Mouse (Mus musculus): ENCODE data around the gene Rnf169.
"Not testable (repeated sequence)": the region's sequence is repeated elsewhere in the genome, so short reads cannot be mapped to it uniquely, and the experiment has no call there.

The Rnf169 gene

DNA sequence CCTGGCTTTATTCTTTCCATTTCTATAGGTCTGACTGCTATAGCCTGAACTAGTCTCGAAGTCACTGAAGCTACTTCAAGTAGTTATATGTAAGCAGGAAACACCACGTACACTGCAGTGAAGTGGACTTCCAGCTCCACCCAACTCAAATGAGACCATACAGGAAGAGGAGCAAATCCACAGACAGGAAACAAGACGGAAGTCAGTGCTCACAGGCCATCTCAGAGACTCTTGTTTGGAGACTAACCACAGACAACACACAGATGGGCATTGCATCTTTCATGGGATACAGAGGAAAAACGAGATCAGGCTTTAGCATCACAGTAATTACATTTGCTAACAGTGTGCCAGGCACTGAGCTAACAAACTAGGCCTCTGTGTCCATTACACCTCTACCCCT lies 33.9 kb downstream of the Rnf169 start:
- DNase-seq (ENCODE audit: low read depth, low spot score) = no peak

DNA sequence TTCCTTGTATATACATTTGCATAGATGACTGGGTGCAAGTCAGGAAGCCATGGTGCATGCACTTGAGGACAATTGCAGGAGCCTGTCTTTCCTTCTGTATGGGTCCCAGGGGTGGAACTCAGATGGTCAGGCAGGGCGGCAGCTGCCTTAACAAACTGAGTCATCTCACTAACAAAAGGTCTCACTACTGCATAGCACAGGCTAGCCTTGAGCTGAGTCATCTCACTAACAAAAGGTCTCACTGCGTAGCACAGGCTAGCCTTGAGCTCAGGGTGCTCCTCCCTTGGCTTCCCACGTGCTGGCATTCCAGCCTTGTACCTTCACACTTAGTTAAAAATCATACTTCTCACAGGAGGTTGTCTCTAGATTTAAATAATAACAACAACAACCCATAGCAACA lies 34.3 kb downstream of the Rnf169 start:
- no peak for DNase-seq (ENCODE audit: low read depth, low spot score)

DNA sequence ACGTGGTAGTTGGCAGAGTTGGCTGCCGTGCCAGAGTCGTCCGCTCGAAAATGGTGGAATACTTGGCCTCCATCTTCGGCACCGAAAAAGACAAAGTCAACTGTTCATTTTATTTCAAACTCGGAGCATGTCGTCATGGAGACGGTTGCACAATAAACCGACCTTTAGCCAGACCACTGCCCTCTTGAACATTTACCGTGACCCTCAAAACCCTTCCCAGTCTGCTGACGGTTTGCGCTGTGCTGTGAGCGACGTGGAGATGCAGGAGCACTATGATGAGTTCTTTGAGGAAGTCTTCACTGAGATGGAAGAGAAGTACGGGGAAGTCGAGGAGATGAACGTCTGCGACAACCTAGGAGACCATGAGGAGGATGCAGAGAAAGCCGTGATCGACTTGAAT lies 35.2 kb downstream of the Rnf169 start:
- not testable (repeated sequence) for DNase-seq (ENCODE audit: low read depth, low spot score)

DNA sequence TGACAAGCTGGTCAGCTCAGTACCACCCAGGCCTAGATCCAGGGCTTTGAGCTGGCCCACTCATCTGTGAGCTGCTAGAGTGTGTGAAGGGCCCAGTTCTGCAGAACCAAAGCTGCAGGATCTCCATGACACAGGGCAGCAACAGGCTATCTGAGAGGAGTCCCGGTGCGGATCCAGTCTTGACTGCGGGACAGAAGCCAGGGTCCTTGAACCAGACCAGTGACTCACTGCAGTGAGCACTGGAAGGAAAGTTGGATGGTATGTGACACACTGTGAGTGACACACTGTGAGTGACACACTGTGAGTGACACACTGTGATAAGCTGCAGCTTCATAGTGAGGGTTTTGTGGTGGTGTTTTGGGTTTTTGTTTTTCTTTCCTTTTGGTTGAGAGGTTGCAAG lies 35.7 kb downstream of the Rnf169 start:
- DNase-seq (ENCODE audit: low read depth, low spot score) = no peak

DNA sequence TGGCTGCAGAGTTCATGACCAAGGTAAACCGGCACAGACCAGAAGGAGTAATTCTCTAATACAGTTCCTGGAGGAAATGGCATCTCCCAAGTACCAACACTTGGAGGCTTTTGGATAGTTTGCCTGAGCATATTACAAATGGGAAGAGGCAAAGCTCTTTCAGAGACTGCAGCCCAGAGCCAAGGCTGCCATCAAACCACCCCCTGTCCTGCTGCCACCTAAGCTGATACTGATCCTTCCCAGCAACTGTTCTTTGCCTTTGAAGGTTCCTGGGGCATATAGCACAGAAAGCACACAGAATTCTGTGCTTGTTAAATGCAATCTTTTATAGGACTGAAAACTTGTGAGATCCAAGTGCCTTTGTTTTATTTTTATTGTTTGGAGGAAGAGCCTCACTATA lies 39.6 kb downstream of the Rnf169 start:
- no peak for DNase-seq (ENCODE audit: low read depth, low spot score)

DNA sequence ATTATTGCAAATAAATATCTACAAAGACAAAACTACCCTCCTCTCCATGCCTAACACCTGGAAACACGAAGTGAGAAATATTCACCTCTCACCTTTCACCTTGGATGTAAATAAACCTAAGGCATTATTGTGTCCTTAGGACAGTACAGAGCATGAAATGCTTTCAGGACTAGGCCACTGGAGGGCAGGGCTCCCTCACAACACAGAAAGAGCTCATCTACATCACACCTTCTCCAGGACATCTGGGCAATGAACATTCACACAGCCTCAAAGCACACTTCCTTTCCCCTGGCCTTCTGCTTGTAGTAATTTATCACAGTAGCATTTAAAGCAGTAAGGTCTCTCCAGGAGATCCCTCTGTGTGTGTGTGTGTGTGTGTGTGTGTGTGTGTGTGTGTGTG lies 44.5 kb downstream of the Rnf169 start:
- DNase-seq (ENCODE audit: low read depth, low spot score) = no peak

DNA sequence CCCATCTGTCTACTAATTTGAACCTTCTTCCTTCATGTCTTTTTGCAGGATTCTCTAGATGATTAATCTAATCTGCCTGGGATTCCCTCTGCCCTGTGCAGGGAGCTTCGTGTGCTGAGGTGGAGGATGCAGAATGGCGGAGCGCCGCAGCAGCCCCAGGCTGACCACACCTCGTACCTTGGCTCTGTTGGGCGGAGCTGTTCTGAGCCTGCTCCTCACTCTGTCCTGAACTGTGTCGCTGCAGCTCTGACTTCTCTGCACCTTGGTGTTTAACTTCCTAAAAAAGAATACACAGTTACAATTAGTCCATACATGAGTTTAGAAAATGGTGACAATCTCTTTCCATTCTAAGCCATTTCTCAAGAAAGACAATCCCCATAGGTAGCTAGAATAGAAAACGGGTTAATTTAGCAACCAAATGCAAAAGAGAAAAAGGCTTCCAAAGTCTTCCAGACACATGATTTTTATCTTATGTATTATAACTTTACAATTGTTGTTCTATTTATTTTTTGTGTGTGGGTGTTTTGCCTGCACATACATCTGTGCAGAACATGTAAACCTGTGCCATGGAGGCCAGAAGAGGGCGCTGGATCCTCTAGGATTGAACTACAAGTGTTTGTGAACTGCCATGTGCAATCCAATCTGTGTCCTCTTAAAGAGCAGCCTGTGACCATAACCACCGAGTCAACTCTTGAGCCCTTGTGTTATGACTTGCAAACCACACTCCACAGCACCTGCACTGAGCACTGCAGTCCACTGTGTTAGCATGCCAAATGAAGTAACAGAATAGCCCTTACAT lies 53.1 kb downstream of the Rnf169 start:
- peak; percentile 49 for DNase-seq (ENCODE audit: low read depth, low spot score)

DNA sequence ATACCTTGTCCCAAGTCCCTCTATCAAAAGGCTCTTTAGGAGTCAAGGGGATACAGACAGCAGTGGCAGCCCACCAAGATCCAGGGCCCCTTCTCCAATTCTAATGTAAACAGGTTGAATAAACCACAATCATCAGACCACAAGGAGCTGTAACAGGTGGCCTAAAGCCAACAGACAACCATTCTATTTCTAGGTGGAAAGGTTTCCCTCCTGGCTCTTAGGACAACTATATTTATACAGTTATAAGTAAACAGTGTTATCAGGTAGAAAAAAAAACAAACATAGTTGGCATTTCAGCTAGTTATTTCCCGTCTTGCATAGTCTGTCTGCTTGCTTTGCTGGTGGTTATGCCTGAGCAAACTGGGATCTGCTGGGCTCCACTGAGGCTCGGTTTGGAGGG lies 59.8 kb downstream of the Rnf169 start:
- no peak for DNase-seq (ENCODE audit: low read depth, low spot score)

DNA sequence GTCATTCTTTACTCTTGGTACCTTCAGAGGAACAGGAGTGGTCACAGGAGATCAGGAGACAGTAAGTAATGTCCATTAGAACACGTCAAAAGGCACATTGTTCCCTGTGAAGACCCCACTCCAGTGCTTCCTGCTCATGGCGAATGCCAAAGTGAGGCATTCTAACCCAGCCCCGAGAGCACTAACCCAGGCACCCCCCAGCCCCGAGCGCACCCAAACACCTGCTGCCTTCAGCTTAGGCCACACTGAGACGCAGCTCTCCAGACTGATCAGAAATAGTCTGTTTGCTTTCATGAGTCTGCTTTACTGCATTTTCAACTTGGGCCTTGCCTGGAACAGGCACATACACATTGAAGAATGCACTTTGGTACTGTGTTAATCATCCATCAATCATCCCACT lies 60.3 kb downstream of the Rnf169 start:
- DNase-seq (ENCODE audit: low read depth, low spot score) = no peak

DNA sequence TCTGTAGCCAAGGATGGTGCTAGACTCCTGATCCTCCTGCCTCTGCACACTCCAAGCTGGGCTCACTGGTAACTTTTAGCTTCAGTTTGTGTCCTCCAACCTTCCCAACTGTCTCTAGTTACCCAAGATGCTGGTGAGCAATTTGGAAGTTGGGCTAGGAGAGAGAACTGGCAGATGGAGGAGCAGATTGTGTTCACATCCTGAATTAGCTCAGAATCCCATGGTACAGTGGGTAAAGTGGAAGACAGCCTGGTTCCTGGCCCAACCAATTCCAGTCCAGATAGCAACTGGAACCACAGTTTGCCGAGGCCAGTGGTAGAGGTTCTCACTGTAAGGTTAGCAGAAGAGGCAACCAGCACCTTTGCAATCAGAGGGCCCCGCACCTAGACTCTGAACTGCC lies 61.1 kb downstream of the Rnf169 start:
- DNase-seq (ENCODE audit: low read depth, low spot score) = no peak

DNA sequence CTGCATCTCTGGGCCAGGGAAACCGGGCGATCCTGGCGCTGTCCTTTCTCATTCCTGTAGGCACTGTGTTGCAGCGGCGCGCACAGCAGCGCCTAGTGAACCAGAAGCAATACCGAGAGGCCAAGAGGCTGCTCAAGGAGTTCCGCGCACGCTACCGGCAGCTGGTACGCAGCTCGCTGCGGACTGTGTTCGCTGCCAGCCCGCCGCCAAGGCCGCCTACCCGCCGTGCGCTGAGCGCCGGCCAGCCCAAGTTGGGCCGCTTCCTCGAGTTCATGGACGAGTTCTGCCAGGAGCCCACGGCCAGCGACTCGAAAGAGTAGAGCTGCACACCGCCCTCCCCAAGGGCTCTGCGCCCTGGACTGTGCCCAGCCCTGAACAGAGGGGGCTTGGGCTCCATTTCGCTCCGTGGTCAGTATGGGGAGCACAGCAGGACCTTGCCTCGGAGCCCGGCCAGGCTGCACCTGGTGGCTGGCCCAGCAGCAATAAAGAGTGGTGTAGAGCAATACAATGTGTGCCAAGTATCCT lies 62.9 kb downstream of the Rnf169 start:
- DNase-seq (ENCODE audit: low read depth, low spot score) = peak; percentile 49

DNA sequence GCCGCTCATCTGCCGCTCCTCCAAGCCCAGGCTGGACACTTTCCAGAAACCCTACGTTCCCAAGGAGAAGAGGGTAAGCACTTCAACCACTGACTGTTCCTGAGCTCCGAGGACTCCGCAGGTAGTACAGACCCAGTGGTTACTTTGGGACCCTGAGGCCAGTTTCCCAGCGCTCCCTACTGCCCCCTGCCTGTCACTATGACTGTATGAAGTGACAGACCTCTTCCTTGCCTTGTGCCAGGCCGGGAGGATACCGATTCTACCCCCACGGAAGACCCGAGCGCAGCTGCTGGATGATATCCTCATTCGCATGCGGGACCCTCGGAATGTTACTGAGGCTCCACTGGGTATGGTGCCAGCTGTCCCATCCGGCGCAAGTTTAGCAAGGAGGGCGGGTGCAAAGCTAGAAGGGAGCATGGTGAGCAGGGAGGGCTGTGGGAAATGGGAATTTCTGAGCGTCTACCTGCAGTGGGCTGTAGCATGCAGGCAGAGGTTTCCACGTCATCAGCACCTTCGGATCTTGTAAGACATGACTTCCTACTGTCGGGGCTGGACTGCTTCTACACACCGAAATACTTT lies 63.4 kb downstream of the Rnf169 start:
- DNase-seq (ENCODE audit: low read depth, low spot score) = peak; percentile 67

DNA sequence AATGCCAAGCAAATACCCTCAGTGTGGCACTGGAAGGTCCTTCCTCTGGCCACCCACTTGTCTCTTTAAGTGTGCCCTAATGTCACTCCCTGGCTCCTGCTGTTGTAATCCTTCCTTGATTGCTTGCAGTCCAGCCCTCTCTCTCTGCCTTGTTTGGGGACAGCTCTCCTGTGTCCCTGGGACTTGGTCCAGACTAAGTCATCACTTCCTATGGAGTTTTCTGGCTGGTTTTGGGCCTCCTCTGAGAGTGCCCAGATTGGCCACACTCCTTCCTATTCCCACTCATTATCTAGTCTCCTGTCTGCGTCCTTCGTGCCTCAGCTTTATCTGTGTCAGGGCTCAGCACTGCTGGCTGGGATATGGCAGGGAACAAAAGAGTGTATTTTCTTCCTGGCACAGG lies 64.7 kb downstream of the Rnf169 start:
- no peak for DNase-seq (ENCODE audit: low read depth, low spot score)

DNA sequence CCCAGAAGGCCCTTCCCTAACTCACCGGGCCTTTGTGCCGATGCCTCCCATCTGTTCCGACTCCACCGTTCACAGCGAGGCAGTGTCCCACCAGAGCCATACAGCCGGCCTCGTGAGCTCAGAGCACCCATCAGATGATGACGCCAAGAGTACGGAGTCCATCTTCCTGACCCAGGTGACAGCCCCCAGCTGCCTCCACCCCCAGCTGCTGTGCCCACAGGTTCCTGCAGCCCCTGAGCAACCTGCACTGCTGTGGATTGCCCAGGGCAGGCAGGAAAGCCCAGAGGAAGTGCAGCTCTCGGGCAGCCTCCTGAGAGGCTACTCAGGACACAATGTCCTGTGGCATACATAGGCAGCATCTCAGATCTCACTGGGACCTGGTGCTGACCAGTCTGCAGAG lies 65.9 kb downstream of the Rnf169 start:
- no peak for DNase-seq (ENCODE audit: low read depth, low spot score)

DNA sequence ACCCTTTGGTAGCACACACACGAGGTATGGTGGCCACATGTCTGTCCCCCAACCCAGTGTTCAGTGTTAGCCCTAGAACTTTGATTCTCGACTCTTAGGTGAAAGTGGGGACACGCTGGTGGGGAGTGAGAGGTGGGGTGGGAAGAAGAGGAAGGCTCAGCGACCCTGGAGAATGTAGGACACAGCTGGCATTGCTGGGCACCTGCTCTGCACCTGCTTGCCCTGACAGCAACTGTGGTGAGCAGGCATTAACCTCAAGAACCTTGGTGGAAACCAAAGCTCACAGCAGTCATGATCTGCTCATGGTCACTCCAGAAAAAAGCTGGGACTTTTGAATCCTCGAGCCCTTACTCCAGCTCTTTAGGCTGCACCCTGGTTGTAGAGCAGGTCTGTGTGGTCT lies 69.2 kb downstream of the Rnf169 start:
- no peak for DNase-seq (ENCODE audit: low read depth, low spot score)

DNA sequence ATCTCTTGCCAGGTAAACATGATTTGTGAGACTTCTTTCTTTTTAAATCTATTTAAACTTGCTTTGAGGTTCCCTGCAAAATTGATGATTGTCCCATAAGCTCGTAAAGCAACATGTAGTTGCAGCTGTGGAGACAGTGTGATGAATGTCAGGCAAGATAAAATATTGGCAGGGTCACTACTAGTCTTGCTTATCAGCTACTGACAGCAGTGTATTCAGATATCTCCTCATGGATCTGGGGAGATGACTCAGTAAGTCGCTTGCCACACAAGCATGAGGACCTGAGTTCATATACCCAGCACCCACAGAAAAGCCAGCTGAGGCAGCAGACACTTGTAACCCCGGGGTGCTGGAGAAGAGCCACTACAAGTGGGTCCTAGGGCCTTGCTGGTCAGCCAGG lies 72.8 kb downstream of the Rnf169 start:
- no peak for DNase-seq (ENCODE audit: low read depth, low spot score)

DNA sequence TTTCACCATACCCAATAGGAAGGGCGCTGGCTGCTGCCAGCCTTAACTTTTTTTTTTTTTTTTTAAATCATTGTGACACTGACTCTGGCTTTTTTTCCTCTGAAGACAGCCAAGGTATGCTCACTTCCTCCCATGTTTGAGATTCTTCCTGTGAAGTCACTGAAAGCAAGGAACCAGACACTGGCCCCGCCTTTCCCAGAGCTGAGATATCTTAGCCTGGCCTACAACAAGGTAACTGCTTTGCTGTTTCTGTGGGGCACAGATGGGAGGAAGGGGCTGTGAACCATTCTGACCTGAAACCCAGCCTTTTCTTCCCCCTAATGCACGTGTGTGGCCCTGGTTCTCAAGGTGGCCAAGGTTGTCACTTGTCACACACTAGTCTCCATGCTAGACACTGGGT lies 73.9 kb downstream of the Rnf169 start:
- DNase-seq (ENCODE audit: low read depth, low spot score) = no peak

DNA sequence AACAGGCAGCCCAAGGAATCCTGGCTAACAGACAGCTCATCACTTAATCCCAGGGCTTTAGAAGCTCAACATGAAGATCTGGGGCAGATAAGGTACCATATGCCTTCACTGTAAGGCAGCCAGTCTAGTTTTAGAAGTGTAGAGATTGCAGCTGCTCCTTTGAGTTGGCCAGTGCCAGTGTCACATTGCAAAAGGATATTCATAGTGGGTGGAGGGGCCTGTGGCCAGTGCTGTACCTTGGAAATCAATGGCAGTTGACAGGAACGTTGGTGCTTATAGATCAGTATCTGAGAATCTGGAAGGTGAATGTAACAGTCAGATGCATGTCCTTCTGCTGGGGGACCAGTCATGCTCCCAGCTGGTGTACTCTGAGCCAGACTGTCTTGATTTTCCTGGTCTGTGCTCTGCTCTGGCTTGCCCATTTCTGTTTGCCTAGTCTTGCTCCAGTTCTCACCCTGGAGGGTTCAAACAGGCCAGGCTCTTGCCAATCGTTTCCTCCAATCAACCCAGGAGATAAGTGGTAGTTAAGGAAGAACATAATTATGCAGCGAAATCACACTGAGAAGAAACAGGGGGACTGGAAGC lies 75.7 kb downstream of the Rnf169 start:
- no peak for DNase-seq (ENCODE audit: low read depth, low spot score)

DNA sequence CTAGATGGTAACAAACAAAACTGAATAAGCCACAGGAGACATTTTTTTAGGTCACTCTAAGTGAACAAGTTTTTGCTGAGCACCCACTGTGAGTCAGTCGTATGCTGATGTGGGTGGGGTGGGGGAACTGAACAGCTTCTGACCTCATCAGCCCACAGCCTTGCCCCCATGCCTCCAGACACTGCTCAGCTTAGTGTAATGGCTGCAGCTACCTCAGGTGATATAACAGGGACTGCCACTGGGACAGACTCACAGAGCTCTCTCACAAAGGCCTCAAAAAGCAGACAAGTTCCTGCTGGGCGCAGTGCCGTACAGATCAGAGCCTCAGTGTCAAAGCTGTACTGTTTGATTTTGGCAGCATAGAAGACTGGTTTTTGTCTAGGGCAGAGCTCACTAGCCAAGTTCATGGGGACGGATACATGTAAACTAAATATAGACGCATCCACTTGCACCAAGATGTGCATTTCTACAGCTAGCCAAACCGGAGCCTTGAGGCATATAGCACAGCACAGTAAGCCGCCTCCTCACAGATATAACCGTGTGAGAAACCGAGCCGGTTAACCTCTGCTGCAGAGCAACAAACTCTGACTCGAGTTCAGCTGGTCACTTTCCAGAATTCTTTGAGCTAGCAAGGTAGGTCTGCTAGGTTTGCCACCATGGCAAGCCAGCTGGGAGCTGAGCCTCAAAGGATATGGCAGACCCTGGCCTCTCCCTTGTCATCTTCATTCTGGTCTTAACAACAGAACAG lies 77.2 kb downstream of the Rnf169 start:
- no peak for DNase-seq (ENCODE audit: low read depth, low spot score)

DNA sequence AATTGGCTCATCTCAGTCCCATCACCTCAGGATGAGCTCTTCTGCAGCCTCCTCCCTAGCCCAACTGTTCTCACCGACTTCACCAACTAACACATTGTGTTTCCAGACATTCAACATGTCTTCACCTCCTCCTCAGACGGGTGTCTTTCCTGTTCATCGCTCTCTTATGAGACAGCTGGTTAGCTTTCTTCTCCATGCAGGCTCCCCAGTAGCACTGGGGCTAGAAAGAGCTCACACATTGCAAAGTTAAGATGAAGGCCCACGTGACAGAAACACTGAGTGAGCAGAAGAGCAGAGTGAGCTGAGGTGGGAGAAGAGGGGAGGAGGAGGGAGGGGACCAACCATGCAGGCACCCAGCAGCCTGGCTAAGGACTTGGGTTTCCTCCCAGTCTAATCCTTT lies 78.0 kb downstream of the Rnf169 start:
- no peak for DNase-seq (ENCODE audit: low read depth, low spot score)

DNA sequence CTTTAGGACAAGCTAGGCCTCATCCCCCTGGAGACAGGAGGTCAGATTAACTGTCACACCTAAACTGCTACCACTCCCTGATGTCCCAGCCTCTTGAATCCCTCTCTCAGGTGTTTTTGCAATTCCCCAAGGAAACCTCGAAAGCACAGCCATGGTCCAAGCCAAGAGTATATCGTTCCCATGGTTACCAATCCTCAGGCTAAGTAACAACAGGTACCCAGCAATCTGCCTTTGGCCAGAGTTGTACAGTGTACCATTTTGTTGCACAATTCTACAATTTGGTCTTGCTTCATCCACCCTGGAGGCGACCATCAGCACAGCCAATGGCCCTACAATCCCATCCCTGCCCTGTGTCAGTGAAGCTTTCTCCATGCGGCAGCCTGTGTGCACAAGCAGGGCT lies 83.3 kb downstream of the Rnf169 start:
- no peak for DNase-seq (ENCODE audit: low read depth, low spot score)

DNA sequence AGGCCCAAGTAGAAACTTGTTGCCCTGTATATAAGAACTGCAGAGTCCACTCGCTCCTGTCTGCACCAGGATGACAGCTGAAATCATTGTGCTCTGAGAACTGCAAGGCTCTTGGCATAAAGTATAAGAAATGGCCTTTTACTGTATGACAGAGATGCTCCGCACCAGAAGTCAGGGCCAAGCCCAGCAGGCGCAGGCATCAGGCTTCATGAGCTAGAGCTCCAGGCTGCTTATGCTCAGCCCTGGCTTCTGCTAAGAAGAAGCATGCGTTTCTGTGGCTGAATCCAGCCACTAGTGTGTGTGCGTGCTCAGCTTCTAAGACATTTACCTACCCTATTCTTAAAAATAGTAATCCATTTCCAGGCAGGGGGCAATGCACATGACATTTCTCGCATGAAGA lies 85.8 kb downstream of the Rnf169 start:
- DNase-seq (ENCODE audit: low read depth, low spot score) = no peak

All from mesoderm, embryonic 11.5 days (tissue).